Mouse (Mus musculus): ENCODE data around the gene Slc23a3. TPM values are rescaled to one million over a fixed set of nuclear protein-coding genes. Genes with fewer than 3 reads are reported as not detected.

Gene Slc23a3
- total RNA-seq (2021): under 1 TPM in 1 of 2 experiments, not detected in 1; 0.23 TPM
- long read RNA-seq, experiment 1: 0 reads
- long read RNA-seq, experiment 2: 0 reads

- no peak for TF ChIP-seq CTCF (conservative IDR thresholded peaks at IDR 0.05)
- H3K27ac ChIP-seq: no peak within 1 kb of the TSS
- DNase-seq (ENCODE audit: low spot score in 2 of 2): no peak
- no peak within 1 kb of the TSS for H3K4me3 ChIP-seq
Measured at GRCm38 (mm10) chr1:75133421-75134207, at the start of gene Slc23a3. TSS of gene Slc23a3 (minus strand) at chr1:75133890.

DNA sequence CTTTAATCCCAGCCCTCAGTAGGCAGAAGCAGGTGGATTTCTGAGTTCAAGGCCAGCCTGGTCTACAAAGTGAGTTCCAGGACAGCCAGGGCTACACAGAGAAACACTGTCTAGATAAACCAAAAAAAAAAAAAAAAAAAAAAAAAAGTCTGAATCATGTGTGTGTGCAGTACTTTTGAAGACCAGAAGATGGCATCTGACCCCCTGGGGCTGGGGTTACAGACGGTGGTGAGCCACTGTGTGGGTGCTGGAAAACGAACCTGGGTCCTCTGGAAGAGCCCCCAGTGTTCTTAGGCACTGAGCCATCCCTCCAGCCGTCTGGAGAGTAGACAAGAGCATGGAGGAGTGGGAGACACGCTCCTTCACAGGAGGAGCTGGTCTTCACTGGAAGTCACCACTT lies 48.5 kb upstream of the Slc23a3 start:
- Histone ChIP-seq H3K4me3 (no peak overlapping the region), H3K27ac (no peak overlapping the region)
- DNase-seq (ENCODE audit: low spot score in 2 of 2): no peak
- TF ChIP-seq CTCF (conservative IDR thresholded peaks at IDR 0.05): peak; percentile 61

- no peak overlapping the region for H3K4me3 ChIP-seq
- TF ChIP-seq CTCF (conservative IDR thresholded peaks at IDR 0.05): no peak
- DNase-seq (ENCODE audit: low spot score in 2 of 2): no peak
- no peak overlapping the region for H3K27ac ChIP-seq
Measured at GRCm38 (mm10) chr1:75181377-75181870, 47.7 kb upstream of the Slc23a3 start.

DNA sequence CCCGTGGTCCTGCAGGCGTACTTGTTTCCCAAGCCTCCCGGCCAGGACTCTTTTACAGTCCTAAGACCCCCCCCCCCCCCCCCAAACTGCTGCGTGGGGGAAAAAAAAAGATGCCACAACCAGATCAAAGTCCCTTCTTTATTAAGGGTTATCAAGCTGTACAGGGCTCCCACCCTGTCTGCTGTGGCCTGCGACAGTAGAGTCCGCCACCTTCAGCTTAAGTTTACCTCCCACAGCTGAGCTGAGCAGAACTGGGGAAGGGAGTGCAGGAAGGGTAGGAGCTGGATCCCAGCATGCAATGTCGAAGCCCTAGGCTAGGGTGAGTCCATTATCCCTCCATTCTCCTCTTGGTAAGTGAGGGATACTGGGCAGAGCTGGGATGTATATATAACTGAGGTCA lies 47.1 kb upstream of the Slc23a3 start:
- no peak for TF ChIP-seq CTCF (conservative IDR thresholded peaks at IDR 0.05)
- Histone ChIP-seq H3K4me3 (peak overlapping the region; percentile 77; the same call in 1 of the 2 replicates), H3K27ac (no peak overlapping the region)
- no peak for DNase-seq (ENCODE audit: low spot score in 2 of 2)

DNA sequence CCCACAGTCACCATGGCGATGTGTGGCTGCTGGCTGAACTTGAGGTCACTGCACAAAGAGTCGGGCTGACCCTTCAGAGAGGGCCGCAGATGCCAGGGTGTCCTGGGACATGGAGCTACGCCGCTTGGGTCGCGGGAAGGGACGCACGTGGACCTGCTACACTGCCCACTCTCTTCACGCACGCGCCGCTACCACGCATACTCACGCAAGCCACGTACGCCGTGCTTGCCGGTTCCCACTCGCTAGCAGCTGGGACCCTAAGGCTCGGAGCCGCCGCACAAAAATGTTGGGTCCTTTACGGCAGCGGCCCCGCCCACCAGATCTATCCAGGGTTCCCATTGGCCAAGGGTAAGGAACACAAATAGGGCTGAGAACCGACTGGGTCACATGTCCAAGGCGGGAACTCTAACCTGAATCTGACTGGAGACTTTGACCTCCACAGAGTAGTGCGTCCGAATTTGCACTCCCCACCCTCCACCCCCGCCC lies 46.5 kb upstream of the Slc23a3 start, which contains the start of gene Abcb6:
Abcb6 (minus strand) TSS at position 288 of the 486 bp plus-strand sequence.
- Histone ChIP-seq H3K27ac (peak within 1 kb of the TSS; percentile 82), H3K4me3 (peak within 1 kb of the TSS; percentile 77)
- DNase-seq (ENCODE audit: low spot score in 2 of 2): peak; percentile 86 to 94
- TF ChIP-seq CTCF (conservative IDR thresholded peaks at IDR 0.05): no peak

DNA sequence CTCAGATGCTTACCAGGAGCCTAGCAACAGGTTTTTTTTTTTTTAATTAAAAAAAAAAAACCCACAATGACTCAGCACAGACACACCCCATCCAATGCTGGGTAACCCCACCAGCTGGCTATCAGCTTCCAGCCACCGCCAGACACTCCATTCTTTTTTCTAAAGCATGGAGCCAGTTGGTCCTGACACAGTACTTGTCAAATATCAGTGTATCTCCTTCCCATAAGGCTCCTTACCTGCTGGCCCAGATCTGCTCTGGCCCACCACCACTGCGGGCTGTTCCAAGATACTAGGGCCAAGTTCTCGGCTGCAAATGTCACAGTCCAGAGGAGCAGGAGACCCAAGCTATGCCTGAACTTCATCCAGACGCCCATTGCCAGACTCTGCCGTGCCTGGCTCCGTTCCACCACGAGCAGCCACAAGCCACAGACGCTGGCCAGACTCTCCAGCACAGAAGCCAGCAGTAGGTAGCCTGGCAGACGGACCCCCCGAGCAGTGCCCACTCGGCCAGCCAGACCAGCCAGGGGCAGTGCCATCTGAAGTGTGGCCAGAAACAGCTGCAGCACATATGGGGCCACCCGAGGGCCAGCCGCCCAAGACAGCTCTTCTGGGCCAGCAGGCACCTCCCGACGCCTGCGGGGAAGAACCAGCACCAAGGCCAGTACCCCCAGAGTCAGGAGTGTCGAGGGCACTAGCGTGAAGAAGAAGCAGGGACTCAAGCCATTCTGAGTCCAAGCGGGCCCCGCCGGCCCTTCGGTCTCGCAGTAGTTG lies 45.8 kb upstream of the Slc23a3 start:
- no peak for TF ChIP-seq CTCF (conservative IDR thresholded peaks at IDR 0.05)
- peak overlapping the region; percentile 77 for H3K4me3 ChIP-seq
- DNase-seq (ENCODE audit: low spot score in 2 of 2): peak; percentile 44 to 47
- H3K27ac ChIP-seq: peak overlapping the region; percentile 82

- TF ChIP-seq CTCF (conservative IDR thresholded peaks at IDR 0.05): no peak
- peak within 1 kb of the TSS; percentile 95 for H3K4me3 ChIP-seq
- DNase-seq (ENCODE audit: low spot score in 2 of 2): peak; percentile 94 to 95
- H3K27ac ChIP-seq: peak within 1 kb of the TSS; percentile 98
Measured at GRCm38 (mm10) chr1:75168472-75169464, 35.1 kb upstream of the Slc23a3 start, which contains the start of gene Zfand2b. TSS of gene Zfand2b (plus strand) at chr1:75168646.

GRCm38 (mm10) chr1:75168093-75168471 lies 34.4 kb upstream of the Slc23a3 start:
- H3K27ac ChIP-seq: peak overlapping the region; percentile 98
- DNase-seq (ENCODE audit: low spot score in 2 of 2): no peak
- TF ChIP-seq CTCF (conservative IDR thresholded peaks at IDR 0.05): no peak
- peak overlapping the region; percentile 95 for H3K4me3 ChIP-seq

GRCm38 (mm10) chr1:75160256-75160617 lies 26.5 kb upstream of the Slc23a3 start:
- no peak for TF ChIP-seq CTCF (conservative IDR thresholded peaks at IDR 0.05)
- H3K27ac ChIP-seq: no peak overlapping the region
- no peak overlapping the region for H3K4me3 ChIP-seq
- DNase-seq (ENCODE audit: low spot score in 2 of 2): no peak

- Histone ChIP-seq H3K27ac (no peak overlapping the region), H3K4me3 (no peak overlapping the region)
- no peak for DNase-seq (ENCODE audit: low spot score in 2 of 2)
- no peak for TF ChIP-seq CTCF (conservative IDR thresholded peaks at IDR 0.05)
Measured at GRCm38 (mm10) chr1:75159540-75160255, 26.0 kb upstream of the Slc23a3 start.

GRCm38 (mm10) chr1:75158990-75159389 lies 25.3 kb upstream of the Slc23a3 start:
- DNase-seq (ENCODE audit: low spot score in 2 of 2): no peak
- Histone ChIP-seq H3K4me3 (no peak overlapping the region), H3K27ac (no peak overlapping the region)
- TF ChIP-seq CTCF (conservative IDR thresholded peaks at IDR 0.05): no peak
